Mouse (Mus musculus) kidney, embryonic 14.5 days (tissue): ENCODE measurements around the gene Clstn2. TPM values are rescaled to one million over a fixed set of nuclear protein-coding genes. Genes with fewer than 3 reads are reported as not detected.

ENCODE experiments used
- ATAC-seq: fragments of 200-750 bp; cut with Nextera tagmentation; 2 replicates; pipeline ENCODE4 v1.8.0; 2017; ENCODE audit warnings: moderate number of reproducible peaks, mild to moderate bottlenecking, moderate TSS enrichment, moderate library complexity; ENCODE audit not compliant: low FRiP score, low TSS enrichment
- H3K27ac ChIP-seq: fragments of 300-500 bp; sonication (generic); 2 replicates; pipeline ENCODE4 v1.5.1; 2014; ENCODE audit warnings: low read depth, mild to moderate bottlenecking, low read length, moderate library complexity, mixed read lengths
- H3K27me3 ChIP-seq: fragments of 300-500 bp; sonication (generic); 2 replicates; pipeline ENCODE4 v1.6.1; 2014; ENCODE audit warnings: mild to moderate bottlenecking, low read length; ENCODE audit not compliant: control insufficient read depth, insufficient read depth
- H3K36me3 ChIP-seq: fragments of 300-500 bp; sonication (generic); 2 replicates; pipeline ENCODE4 v1.6.1; 2014; ENCODE audit warnings: low read length, mixed read lengths; ENCODE audit not compliant: control insufficient read depth, insufficient read depth
- H3K4me1 ChIP-seq: fragments of 300-500 bp; sonication (generic); 2 replicates; pipeline ENCODE4 v1.6.1; 2014; ENCODE audit warnings: low read length, mixed read lengths; ENCODE audit not compliant: control insufficient read depth, insufficient read depth
- H3K4me2 ChIP-seq: fragments of 300-500 bp; sonication (generic); replicated peaks from 2 replicates; pipeline ENCODE4 v1.6.1; 2014; ENCODE audit warnings: low read depth, mild to moderate bottlenecking, low read length
- H3K4me3 ChIP-seq: fragments of 300-500 bp; sonication (generic); 2 replicates; pipeline ENCODE4 v1.5.1; 2014; ENCODE audit warnings: mild to moderate bottlenecking, low read length
- H3K9ac ChIP-seq: fragments of 300-500 bp; sonication (generic); 2 replicates; pipeline ENCODE4 v1.6.1; 2014; ENCODE audit warnings: low read depth, mild to moderate bottlenecking, low read length, moderate library complexity
- H3K9me3 ChIP-seq: fragments of 300-500 bp; sonication (generic); 2 replicates; pipeline ENCODE4 v1.6.1; 2016; ENCODE audit warnings: low read length; ENCODE audit not compliant: control insufficient read depth
- WGBS: fragments of 180-500 bp; shearing (Covaris S2); extraction: QIAGEN DNeasy Blood & Tissue Kit; methylation state at CpG from one replicate; pipeline ENCODE4 v1.1.7; 2014; 5-methylcytosine and 5-hydroxymethylcytosine counted together
- polyA plus RNA-seq: library from polyadenylated mRNA; unstranded; fragments of >200 nt; fragmentation: Nextera tagmentation; extraction: Ambion mirVana; gene quantifications from 2 replicates; pipeline ENCODE4 v1.2.1, GENCODE M21; 2014

Clstn2 gene
- polyA plus RNA-seq, 1 experiment from 2014 or later: 2.7 TPM

DNA sequence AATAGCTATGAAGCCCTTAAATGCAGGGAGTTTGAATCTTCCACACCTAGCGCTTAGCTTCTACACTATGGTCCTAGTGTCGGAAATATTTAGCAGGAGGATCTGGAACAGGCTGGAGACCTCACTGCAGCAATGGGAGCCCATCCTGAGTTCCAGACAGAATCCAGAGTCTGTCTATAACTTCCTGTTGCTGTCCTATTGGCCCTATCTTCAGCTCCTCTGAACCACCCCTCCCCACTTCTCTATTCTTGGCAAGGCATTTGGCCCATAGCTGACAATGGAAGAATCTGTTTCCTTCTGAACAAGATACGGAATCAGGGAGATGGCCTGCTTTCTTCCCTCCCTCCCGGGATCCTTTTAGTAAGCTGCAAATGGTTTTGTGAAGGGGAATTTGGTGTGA is 488.6 kb downstream of the Clstn2 start:
- H3K4me1 ChIP-seq: no peaks in the 10 kb centered on the region
- no peak overlapping the region for H3K27ac ChIP-seq
- no peak for ATAC-seq
- H3K4me2 ChIP-seq: no peak overlapping the region
- no peak overlapping the region for H3K4me3 ChIP-seq
- H3K36me3 ChIP-seq: no peaks in the 10 kb centered on the region
- WGBS: 88% methylated on average over 4 of the region's 4 CpGs
- no peaks in the 10 kb centered on the region for H3K9me3 ChIP-seq
- H3K27me3 ChIP-seq: no peaks in the 10 kb centered on the region
- H3K9ac ChIP-seq: no peak overlapping the region

DNA sequence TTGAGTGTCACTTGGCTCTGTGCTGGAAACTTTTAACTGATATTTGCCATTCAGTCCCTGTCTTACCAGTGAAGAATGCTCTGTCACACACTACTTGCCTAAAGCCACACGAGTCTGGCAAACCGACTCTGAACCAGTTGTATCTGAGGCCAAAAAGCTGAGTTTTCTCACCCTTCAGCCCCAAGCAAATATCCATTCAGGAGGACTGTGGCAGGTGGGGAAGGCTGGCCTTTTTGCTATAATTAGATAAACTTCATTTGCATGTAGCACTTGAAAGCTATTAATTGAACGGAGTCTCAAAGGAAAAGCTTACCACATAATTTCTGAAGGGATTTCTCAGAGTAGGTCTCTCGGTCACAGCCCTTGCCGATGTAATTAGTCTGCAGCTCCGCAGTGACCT is 491.6 kb downstream of the Clstn2 start:
- Histone ChIP-seq H3K27me3 (no peaks in the 10 kb centered on the region), H3K36me3 (no peaks in the 10 kb centered on the region), H3K4me1 (0 out of 2 replicates have a peak, but pooled peaks cover 2% of the 10 kb centered on the region), H3K4me2 (no peak overlapping the region), H3K4me3 (no peak overlapping the region), H3K9ac (no peak overlapping the region), H3K27ac (no peak overlapping the region), H3K9me3 (no peaks in the 10 kb centered on the region)
- ATAC-seq: no peak
- WGBS: 89% methylated on average over 6 of the region's 6 CpGs

DNA sequence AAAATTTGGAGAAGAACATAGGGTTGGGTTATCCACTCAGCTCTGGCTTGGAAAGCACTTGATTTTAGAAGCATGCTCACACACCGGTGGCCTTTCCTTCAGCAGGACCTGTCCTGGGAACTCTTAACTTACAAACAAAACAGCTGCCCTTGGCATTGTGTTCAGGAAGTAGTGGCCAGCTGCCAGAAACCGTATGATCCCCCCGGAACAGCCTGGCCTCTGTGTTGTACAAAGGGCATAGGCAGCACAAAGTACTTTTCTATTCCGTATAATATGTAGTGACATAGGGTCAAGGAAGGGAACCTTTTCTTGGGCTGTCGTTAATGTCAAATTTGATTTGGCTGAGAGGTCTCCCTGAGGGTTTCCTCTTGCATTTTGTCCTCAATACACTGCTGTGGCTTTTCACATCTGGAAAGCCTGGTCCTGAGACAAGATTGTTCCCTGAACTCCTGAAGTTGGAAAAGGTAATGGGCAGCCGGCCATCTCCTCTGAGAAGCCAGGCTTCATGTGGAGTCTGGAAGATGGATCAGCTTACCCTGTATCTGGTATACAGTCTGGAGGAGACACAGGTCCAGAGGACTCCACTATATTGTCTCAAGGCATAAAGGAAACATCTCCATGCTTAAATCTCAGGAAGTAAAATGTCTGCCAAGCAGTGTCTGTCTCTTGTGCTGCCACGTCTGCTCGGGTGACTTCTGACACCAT is 494.8 kb downstream of the Clstn2 start:
- no peak overlapping the region for H3K9ac ChIP-seq
- 42% methylated on average over 8 of the region's 8 CpGs for WGBS
- H3K4me2 ChIP-seq: no peak overlapping the region
- no peak overlapping the region for H3K4me3 ChIP-seq
- no peak for ATAC-seq
- H3K27ac ChIP-seq: no peak overlapping the region
- no peaks in the 10 kb centered on the region for H3K36me3 ChIP-seq
- H3K9me3 ChIP-seq: no peaks in the 10 kb centered on the region
- no peaks in the 10 kb centered on the region for H3K27me3 ChIP-seq
- H3K4me1 ChIP-seq: 0 out of 2 replicates have a peak, but pooled peaks cover 2% of the 10 kb centered on the region

DNA sequence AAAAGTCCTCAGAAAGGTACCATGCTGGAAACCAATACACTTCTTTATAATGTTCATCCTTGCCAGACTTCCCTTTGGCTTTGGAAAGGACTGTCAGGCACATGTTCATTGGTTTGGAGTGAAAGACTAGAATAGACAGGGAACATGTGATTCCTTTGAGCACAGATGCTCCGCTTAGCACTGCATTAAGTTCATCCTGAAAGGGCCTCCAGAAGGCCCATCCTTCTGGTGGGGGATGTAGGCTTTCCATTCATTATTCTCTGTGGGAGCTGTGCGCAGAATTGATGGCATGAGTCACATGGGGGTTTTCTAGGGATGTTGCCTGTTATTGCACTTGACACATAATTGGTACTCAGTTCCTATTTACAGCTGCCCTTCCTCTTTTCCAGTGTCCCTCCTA is 498.8 kb downstream of the Clstn2 start:
- Histone ChIP-seq H3K4me3 (no peak overlapping the region), H3K4me1 (0 out of 2 replicates have a peak, but pooled peaks cover 2% of the 10 kb centered on the region), H3K36me3 (no peaks in the 10 kb centered on the region), H3K9me3 (no peaks in the 10 kb centered on the region), H3K27me3 (no peaks in the 10 kb centered on the region), H3K27ac (no peak overlapping the region), H3K9ac (no peak overlapping the region), H3K4me2 (no peak overlapping the region)
- WGBS: 92% methylated on average over 2 of the region's 2 CpGs
- no peak for ATAC-seq

DNA sequence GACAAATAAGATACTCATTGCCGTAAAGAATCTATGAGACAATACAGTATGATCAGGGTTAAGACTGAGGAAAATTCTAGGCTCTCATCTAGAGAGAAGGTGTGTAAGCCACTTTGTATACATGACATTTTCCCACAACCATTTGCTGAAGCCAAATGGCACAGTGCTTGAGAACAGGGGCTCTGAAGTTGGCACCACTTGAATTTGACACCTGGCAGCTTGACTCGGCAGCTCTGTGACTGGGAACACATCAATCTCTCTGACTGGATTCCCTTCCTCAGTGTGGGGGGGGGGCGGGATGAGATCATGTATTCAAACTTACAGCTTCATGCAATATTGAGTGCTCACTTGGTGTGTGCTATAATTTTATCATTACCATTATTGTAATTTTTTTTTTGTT is 499.7 kb downstream of the Clstn2 start:
- ATAC-seq: no peak
- Histone ChIP-seq H3K4me3 (no peak overlapping the region), H3K27ac (no peak overlapping the region), H3K36me3 (no peaks in the 10 kb centered on the region), H3K9me3 (no peaks in the 10 kb centered on the region), H3K4me1 (no peaks in the 10 kb centered on the region), H3K4me2 (no peak overlapping the region), H3K9ac (no peak overlapping the region), H3K27me3 (no peaks in the 10 kb centered on the region)
- WGBS: 64% methylated on average over 3 of the region's 3 CpGs

DNA sequence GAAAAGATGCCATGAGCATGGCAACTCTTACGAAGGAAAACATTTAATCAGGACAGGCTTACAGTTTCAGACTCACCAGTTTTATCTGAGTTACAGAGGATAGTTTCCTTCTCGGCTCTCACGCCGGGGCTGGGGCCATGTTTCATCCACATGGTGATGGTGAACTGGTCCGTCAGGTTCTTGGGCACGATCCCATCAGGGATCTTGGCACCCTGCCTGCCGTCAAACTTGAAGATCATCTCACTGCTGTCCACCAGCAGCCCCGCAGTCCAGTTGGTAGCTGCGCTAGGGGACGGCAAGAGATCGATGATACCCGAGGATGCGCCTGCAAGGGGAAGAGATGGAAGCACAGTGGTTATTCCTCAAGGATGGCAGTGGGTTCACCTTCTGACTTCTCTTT is 500.4 kb downstream of the Clstn2 start:
- Histone ChIP-seq H3K4me2 (no peak overlapping the region), H3K9ac (no peak overlapping the region), H3K27me3 (no peaks in the 10 kb centered on the region), H3K36me3 (no peaks in the 10 kb centered on the region), H3K4me3 (no peak overlapping the region), H3K27ac (no peak overlapping the region), H3K4me1 (no peaks in the 10 kb centered on the region), H3K9me3 (no peaks in the 10 kb centered on the region)
- no peak for ATAC-seq
- 92% methylated on average over 13 of the region's 13 CpGs for WGBS

DNA sequence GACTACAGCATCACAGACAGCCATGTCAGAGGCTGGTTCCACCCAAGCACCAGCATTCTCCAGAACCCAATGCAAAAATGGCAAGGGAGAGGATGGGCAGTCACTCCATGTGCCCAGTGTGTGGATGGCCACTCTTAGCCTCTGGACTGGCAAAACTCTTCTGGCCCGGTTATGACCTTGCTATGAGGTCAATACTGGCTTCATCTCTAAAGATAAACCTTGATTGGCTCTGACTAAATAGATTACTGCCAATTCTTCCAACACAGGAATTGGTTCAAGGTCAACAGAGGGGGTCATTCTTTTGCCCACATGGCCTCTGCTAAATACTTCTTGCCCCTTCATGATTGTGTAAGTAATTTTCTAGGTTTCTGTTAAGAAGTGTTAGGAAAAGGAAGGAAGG is 505.1 kb downstream of the Clstn2 start:
- ATAC-seq: no peak

DNA sequence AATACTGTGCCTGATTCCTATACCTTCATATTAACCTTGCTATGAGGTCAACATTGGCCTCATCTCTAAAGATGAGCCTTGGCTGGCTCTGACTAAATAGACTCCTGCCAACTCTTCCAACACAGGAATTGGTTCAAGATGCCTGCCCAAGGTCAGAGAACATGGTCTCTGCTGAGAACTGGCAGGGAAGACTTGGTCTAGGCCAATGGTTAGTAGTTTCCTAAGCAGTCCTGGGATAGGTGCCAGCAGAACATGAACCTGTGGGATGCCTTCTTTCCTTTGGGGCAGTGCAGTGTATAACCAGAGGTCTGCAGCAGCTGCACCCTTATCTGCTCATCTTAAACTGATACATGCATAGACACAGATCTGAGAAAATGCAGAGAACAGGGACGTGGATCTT is 505.7 kb downstream of the Clstn2 start:
- no peaks in the 10 kb centered on the region for H3K9me3 ChIP-seq
- no peak overlapping the region for H3K9ac ChIP-seq
- ATAC-seq: no peak
- no peaks in the 10 kb centered on the region for H3K4me1 ChIP-seq
- no peak overlapping the region for H3K27ac ChIP-seq
- H3K4me2 ChIP-seq: no peak overlapping the region
- H3K4me3 ChIP-seq: no peak overlapping the region
- no peaks in the 10 kb centered on the region for H3K27me3 ChIP-seq
- no peaks in the 10 kb centered on the region for H3K36me3 ChIP-seq
- 87% methylated on average over 1 of the region's 1 CpGs for WGBS

More for the DNA sequence above, 505.1 kb downstream of the Clstn2 start:
- Histone ChIP-seq H3K4me1 (no peaks in the 10 kb centered on the region), H3K4me3 (no peak overlapping the region), H3K27ac (no peak overlapping the region), H3K4me2 (no peak overlapping the region), H3K9me3 (no peaks in the 10 kb centered on the region), H3K36me3 (no peaks in the 10 kb centered on the region), H3K27me3 (no peaks in the 10 kb centered on the region), H3K9ac (no peak overlapping the region)
- 100% methylated on average over 1 of the region's 1 CpGs for WGBS

DNA sequence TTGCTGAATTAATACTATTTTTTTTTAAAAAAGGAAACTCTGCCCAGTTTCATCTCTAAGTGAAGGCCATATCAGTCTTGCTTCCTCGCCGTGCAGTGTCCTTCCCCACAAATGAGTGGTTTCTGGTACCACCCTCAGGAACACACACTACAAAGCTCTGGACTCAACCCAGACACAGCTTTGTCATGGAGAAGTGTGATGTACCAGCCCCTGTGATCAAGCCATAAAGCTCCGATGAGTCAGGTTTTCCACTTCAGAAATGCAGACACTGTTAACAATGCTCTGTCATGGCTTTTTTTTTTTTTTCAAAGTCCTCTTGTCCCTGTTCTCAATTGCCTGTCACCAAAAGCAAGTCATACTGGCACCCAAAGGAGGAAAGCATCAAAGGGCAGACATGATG is 507.4 kb downstream of the Clstn2 start:
- Histone ChIP-seq H3K4me3 (no peak overlapping the region), H3K9me3 (no peaks in the 10 kb centered on the region), H3K4me2 (no peak overlapping the region), H3K27ac (no peak overlapping the region), H3K27me3 (no peaks in the 10 kb centered on the region), H3K36me3 (no peaks in the 10 kb centered on the region), H3K4me1 (no peaks in the 10 kb centered on the region), H3K9ac (no peak overlapping the region)
- no peak for ATAC-seq
- WGBS: 70% methylated on average over 3 of the region's 3 CpGs
